Mouse (Mus musculus) thymus, adult 2 months (tissue): ENCODE measurements at regions not wholly inside any gene's neighbourhood (a gene's known extent, or its start where the extent isn't known, plus 50 kb on each side); places are given as distances from the start of the nearest gene placed in this dataset.

Experiments
- DNase-seq: peaks from one replicate; pipeline ENCODE4 v3.0.0; 2021
- H3K27ac ChIP-seq: fragments of 200-500 bp; 2 replicates; pipeline ENCODE4 v1.5.1; 2012; ENCODE audit warnings: low read length, control low read depth; ENCODE audit not compliant: control insufficient read depth, insufficient read depth
- H3K27me3 ChIP-seq: fragments of 200-500 bp; 2 replicates; pipeline ENCODE4 v1.6.1; 2012; ENCODE audit warnings: mild to moderate bottlenecking, low read length, moderate library complexity, mixed read lengths; ENCODE audit not compliant: control insufficient read depth, insufficient read depth
- H3K36me3 ChIP-seq: fragments of 200-500 bp; 2 replicates; pipeline ENCODE4 v1.6.1; 2012; ENCODE audit warnings: mild to moderate bottlenecking, low read length, moderate library complexity; ENCODE audit not compliant: control insufficient read depth, insufficient read depth
- H3K4me1 ChIP-seq: fragments of 200-500 bp; replicated peaks from 2 replicates; pipeline ENCODE4 v1.6.1; 2012; ENCODE audit warnings: low read length; ENCODE audit not compliant: control insufficient read depth, insufficient read depth
- H3K4me3 ChIP-seq: fragments of 200-500 bp; 2 replicates; pipeline ENCODE4 v1.5.1; 2012; ENCODE audit warnings: mild to moderate bottlenecking, low read length, control low read depth, moderate library complexity; ENCODE audit not compliant: control insufficient read depth, insufficient read depth
- CTCF ChIP-seq: fragments of 200-500 bp; IDR thresholded peaks from 2 replicates; pipeline ENCODE4 v1.5.1; 2012; ENCODE audit warnings: mild to moderate bottlenecking, control low read depth, low read length, moderate library complexity, borderline replicate concordance; ENCODE audit not compliant: control insufficient read depth, poor library complexity, insufficient read depth; ENCODE audit errors: extremely low read depth
- POLR2A ChIP-seq: fragments of 200-500 bp; IDR thresholded peaks from 2 replicates; pipeline ENCODE4 v1.6.1; 2012; ENCODE audit warnings: mild to moderate bottlenecking, low read length, control low read depth, moderate library complexity; ENCODE audit not compliant: control insufficient read depth, poor library complexity, insufficient read depth; ENCODE audit errors: extremely low read depth
- WGBS: fragments of 180-500 bp; shearing (Covaris S2); methylation state at CpG from one replicate; pipeline ENCODE4 v1.1.7; 2018; 5-methylcytosine and 5-hydroxymethylcytosine counted together

GRCm38 (mm10) chr4:125765171-125765570, 259.2 kb upstream of the Csf3r start:
- H3K27me3 ChIP-seq = no peaks in the 10 kb centered on the region
- DNase-seq = no peak
- no peak overlapping the region for H3K4me3 ChIP-seq
- no peak overlapping the region for H3K27ac ChIP-seq
- no peaks in the 10 kb centered on the region for H3K4me1 ChIP-seq
- no peaks in the 10 kb centered on the region for H3K36me3 ChIP-seq
- 91% methylated on average over 8 of the region's 8 CpGs for WGBS
- TF ChIP-seq CTCF (no peak), POLR2A (no peak)

GRCm38 (mm10) chr4:125777126-125777525, 247.2 kb upstream of the Csf3r start:
- H3K4me1 ChIP-seq = no peaks in the 10 kb centered on the region
- H3K27me3 ChIP-seq = no peaks in the 10 kb centered on the region
- no peak overlapping the region for H3K27ac ChIP-seq
- H3K36me3 ChIP-seq = no peaks in the 10 kb centered on the region
- no peak for DNase-seq
- WGBS = 85% methylated on average over 4 of the region's 4 CpGs
- no peak overlapping the region for H3K4me3 ChIP-seq
- TF ChIP-seq CTCF (no peak), POLR2A (no peak)

GRCm38 (mm10) chr4:125780113-125780512, 244.2 kb upstream of the Csf3r start:
- no peak for TF ChIP-seq POLR2A
- no peak for TF ChIP-seq CTCF
- Histone ChIP-seq H3K27me3 (no peaks in the 10 kb centered on the region), H3K4me3 (no peak overlapping the region), H3K4me1 (no peaks in the 10 kb centered on the region), H3K27ac (no peak overlapping the region), H3K36me3 (no peaks in the 10 kb centered on the region)
- DNase-seq = no peak
- 67% methylated on average over 4 of the region's 4 CpGs for WGBS

GRCm38 (mm10) chr4:125780921-125781487, 243.3 kb upstream of the Csf3r start:
- no peak for DNase-seq
- H3K27me3 ChIP-seq = no peaks in the 10 kb centered on the region
- H3K4me1 ChIP-seq = no peaks in the 10 kb centered on the region
- WGBS = 27% methylated on average over 12 of the region's 12 CpGs
- H3K4me3 ChIP-seq = no peak overlapping the region
- H3K27ac ChIP-seq = no peak overlapping the region
- TF ChIP-seq CTCF (no peak), POLR2A (no peak)
- H3K36me3 ChIP-seq = no peaks in the 10 kb centered on the region

GRCm38 (mm10) chr4:125782346-125782745, 242.0 kb upstream of the Csf3r start:
- Histone ChIP-seq H3K27ac (no peak overlapping the region), H3K27me3 (no peaks in the 10 kb centered on the region), H3K36me3 (no peaks in the 10 kb centered on the region), H3K4me3 (no peak overlapping the region), H3K4me1 (no peaks in the 10 kb centered on the region)
- no peak for DNase-seq
- 67% methylated on average over 3 of the region's 3 CpGs for WGBS
- TF ChIP-seq CTCF (no peak), POLR2A (no peak)

- 43% methylated on average over 3 of the region's 3 CpGs for WGBS
- DNase-seq = no peak
Measured at GRCm38 (mm10) chr4:125786083-125786482, 238.3 kb upstream of the Csf3r start.

GRCm38 (mm10) chr4:125794679-125795078, 229.7 kb upstream of the Csf3r start:
- Histone ChIP-seq H3K4me3 (no peak overlapping the region), H3K4me1 (no peaks in the 10 kb centered on the region), H3K36me3 (no peaks in the 10 kb centered on the region), H3K27me3 (no peaks in the 10 kb centered on the region), H3K27ac (no peak overlapping the region)
- WGBS = 84% methylated on average over 4 of the region's 4 CpGs
- no peak for DNase-seq
- TF ChIP-seq POLR2A (no peak), CTCF (no peak)

More at GRCm38 (mm10) chr4:125786083-125786482, 238.3 kb upstream of the Csf3r start:
- no peaks in the 10 kb centered on the region for H3K4me1 ChIP-seq
- H3K27me3 ChIP-seq = no peaks in the 10 kb centered on the region
- no peaks in the 10 kb centered on the region for H3K36me3 ChIP-seq
- no peak overlapping the region for H3K4me3 ChIP-seq
- TF ChIP-seq POLR2A = no peak
- TF ChIP-seq CTCF = no peak
- H3K27ac ChIP-seq = no peak overlapping the region
